Mouse (Mus musculus) forebrain, embryonic 16.5 days (tissue): ENCODE measurements around the gene Gabpb2. TPM values are rescaled to one million over a fixed set of nuclear protein-coding genes. Genes with fewer than 3 reads are reported as not detected.
A peak's percentile ranks its signal among the peaks of the same experiment; 100 is the strongest.

Experiments used
- ATAC-seq: fragments of 200-750 bp; cut with Nextera tagmentation; 2 replicates; pipeline ENCODE4 v1.8.0; 2017; ENCODE audit warnings: mild to moderate bottlenecking, moderate library complexity
- H3K27ac ChIP-seq: fragments of 300-500 bp; sonication (generic); 2 replicates; pipeline ENCODE4 v1.5.1; 2014; ENCODE audit warnings: low read length, control low read depth
- H3K27me3 ChIP-seq: fragments of 300-500 bp; sonication (generic); replicated peaks from 2 replicates; pipeline ENCODE4 v1.6.1; 2014; ENCODE audit warnings: low read length; ENCODE audit not compliant: control insufficient read depth, insufficient read depth
- H3K36me3 ChIP-seq: fragments of 300-500 bp; sonication (generic); 2 replicates; pipeline ENCODE4 v1.6.1; 2014; ENCODE audit not compliant: control insufficient read depth, insufficient read depth
- H3K4me1 ChIP-seq: fragments of 300-500 bp; sonication (generic); replicated peaks from 2 replicates; pipeline ENCODE4 v1.6.1; 2014; ENCODE audit warnings: low read length; ENCODE audit not compliant: control insufficient read depth, insufficient read depth
- H3K4me2 ChIP-seq: fragments of 300-500 bp; sonication (generic); 2 replicates; pipeline ENCODE4 v1.6.1; 2014; ENCODE audit warnings: mild to moderate bottlenecking, low read length, control low read depth
- H3K4me3 ChIP-seq: fragments of 300-500 bp; sonication (generic); replicated peaks from 2 replicates; pipeline ENCODE4 v1.5.1; 2014; ENCODE audit warnings: mild to moderate bottlenecking, low read length, control low read depth
- H3K9ac ChIP-seq: fragments of 300-500 bp; sonication (generic); replicated peaks from 2 replicates; pipeline ENCODE4 v1.6.1; 2014; ENCODE audit warnings: low read depth, low read length, control low read depth
- H3K9me3 ChIP-seq: fragments of 300-500 bp; sonication (generic); 2 replicates; pipeline ENCODE4 v1.6.1; 2016; ENCODE audit warnings: low read length; ENCODE audit not compliant: control insufficient read depth
- WGBS: fragments of 180-500 bp; shearing (Covaris S2); extraction: QIAGEN DNeasy Blood & Tissue Kit; methylation state at CpG from one replicate; pipeline ENCODE4 v1.1.7; 2014; 5-methylcytosine and 5-hydroxymethylcytosine counted together
- polyA plus RNA-seq: library from polyadenylated mRNA; unstranded; fragments of >200 nt; fragmentation: Nextera tagmentation; extraction: Ambion mirVana; gene quantifications from 2 replicates; pipeline ENCODE4 v1.2.1, GENCODE M21; 2015

Gabpb2 gene
- 4.2 and 5.6 TPM in 2 replicates for polyA plus RNA-seq

GRCm38 (mm10) chr3:95217255-95218134 is at the start of gene Gabpb2:
Gabpb2 (minus strand) TSS chr3:95217916.
- H3K4me1 ChIP-seq: peaks cover 18% of the 10 kb centered on the region
- peak within 1 kb of the TSS; percentile 97 for H3K27ac ChIP-seq
- WGBS: 1% methylated on average over 56 of the region's 56 CpGs
- peaks cover 20% of the 10 kb centered on the region for H3K36me3 ChIP-seq
- ATAC-seq: peak; percentile 87
- H3K9me3 ChIP-seq: no peaks in the 10 kb centered on the region
- H3K4me3 ChIP-seq: peak within 1 kb of the TSS; percentile 77
- peak within 1 kb of the TSS; percentile 67 for H3K4me2 ChIP-seq
- no peaks in the 10 kb centered on the region for H3K27me3 ChIP-seq
- peak within 1 kb of the TSS; percentile 89 for H3K9ac ChIP-seq

- WGBS: 97% methylated on average over 3 of the region's 3 CpGs
- H3K4me2 ChIP-seq: no peak overlapping the region
- ATAC-seq: no peak
- no peak overlapping the region for H3K27ac ChIP-seq
- peaks cover 17% of the 10 kb centered on the region for H3K36me3 ChIP-seq
- H3K9me3 ChIP-seq: no peaks in the 10 kb centered on the region
- H3K9ac ChIP-seq: no peak overlapping the region
- no peaks in the 10 kb centered on the region for H3K27me3 ChIP-seq
- H3K4me1 ChIP-seq: no peaks in the 10 kb centered on the region
- no peak overlapping the region for H3K4me3 ChIP-seq
Observed at GRCm38 (mm10) chr3:95266052-95266451, 48.3 kb upstream of the Gabpb2 start.

GRCm38 (mm10) chr3:95264724-95265123 is 47.0 kb upstream of the Gabpb2 start:
- Histone ChIP-seq H3K9me3 (no peaks in the 10 kb centered on the region), H3K4me2 (no peak overlapping the region), H3K27ac (no peak overlapping the region), H3K36me3 (peaks cover 17% of the 10 kb centered on the region), H3K27me3 (no peaks in the 10 kb centered on the region), H3K4me1 (no peaks in the 10 kb centered on the region), H3K4me3 (no peak overlapping the region), H3K9ac (no peak overlapping the region)
- ATAC-seq: no peak
- WGBS: 83% methylated on average over 1 of the region's 1 CpGs

- H3K9me3 ChIP-seq: no peaks in the 10 kb centered on the region
- no peak overlapping the region for H3K9ac ChIP-seq
- H3K4me2 ChIP-seq: no peak overlapping the region
- H3K36me3 ChIP-seq: peaks cover 26% of the 10 kb centered on the region
- H3K27me3 ChIP-seq: no peaks in the 10 kb centered on the region
- WGBS: 55% methylated on average over 11 of the region's 11 CpGs
- no peak overlapping the region for H3K4me3 ChIP-seq
- no peaks in the 10 kb centered on the region for H3K4me1 ChIP-seq
- ATAC-seq: no peak
- H3K27ac ChIP-seq: no peak overlapping the region
Observed at GRCm38 (mm10) chr3:95263089-95263739, 45.5 kb upstream of the Gabpb2 start.

GRCm38 (mm10) chr3:95261975-95262374 is 44.3 kb upstream of the Gabpb2 start:
- Histone ChIP-seq H3K9me3 (no peaks in the 10 kb centered on the region), H3K4me1 (no peaks in the 10 kb centered on the region), H3K4me3 (no peak overlapping the region), H3K27ac (no peak overlapping the region), H3K4me2 (no peak overlapping the region), H3K36me3 (peaks cover 23% of the 10 kb centered on the region), H3K27me3 (no peaks in the 10 kb centered on the region), H3K9ac (no peak overlapping the region)
- WGBS: 95% methylated on average over 4 of the region's 4 CpGs
- no peak for ATAC-seq

- Histone ChIP-seq H3K4me3 (no peak overlapping the region), H3K36me3 (peaks cover 21% of the 10 kb centered on the region), H3K4me2 (no peak overlapping the region), H3K9ac (no peak overlapping the region), H3K4me1 (no peaks in the 10 kb centered on the region), H3K9me3 (no peaks in the 10 kb centered on the region), H3K27me3 (no peaks in the 10 kb centered on the region), H3K27ac (no peak overlapping the region)
- no peak for ATAC-seq
- WGBS: 87% methylated on average over 5 of the region's 5 CpGs
Observed at GRCm38 (mm10) chr3:95256931-95257330, 39.2 kb upstream of the Gabpb2 start.

GRCm38 (mm10) chr3:95250783-95251424 is 33.2 kb upstream of the Gabpb2 start, which contains the start of gene Bnipl:
Bnipl (minus strand) TSS chr3:95251193.
- 0 out of 2 replicates have a peak, but pooled peaks cover 2% of the 10 kb centered on the region for H3K36me3 ChIP-seq
- H3K27ac ChIP-seq: no peak within 1 kb of the TSS
- ATAC-seq: no peak
- H3K4me1 ChIP-seq: no peaks in the 10 kb centered on the region
- no peak within 1 kb of the TSS for H3K9ac ChIP-seq
- H3K9me3 ChIP-seq: no peaks in the 10 kb centered on the region
- H3K4me2 ChIP-seq: no peak within 1 kb of the TSS
- no peaks in the 10 kb centered on the region for H3K27me3 ChIP-seq
- no peak within 1 kb of the TSS for H3K4me3 ChIP-seq
- 59% methylated on average over 7 of the region's 7 CpGs for WGBS

GRCm38 (mm10) chr3:95250361-95250760 is 32.6 kb upstream of the Gabpb2 start:
- no peak for ATAC-seq
- no peak overlapping the region for H3K27ac ChIP-seq
- 84% methylated on average over 5 of the region's 5 CpGs for WGBS
- no peaks in the 10 kb centered on the region for H3K27me3 ChIP-seq
- no peak overlapping the region for H3K4me3 ChIP-seq
- H3K4me1 ChIP-seq: no peaks in the 10 kb centered on the region
- H3K36me3 ChIP-seq: 0 out of 2 replicates have a peak, but pooled peaks cover 2% of the 10 kb centered on the region
- no peak overlapping the region for H3K9ac ChIP-seq
- H3K4me2 ChIP-seq: no peak overlapping the region
- no peaks in the 10 kb centered on the region for H3K9me3 ChIP-seq
